Mouse (Mus musculus) embryonic facial prominence, embryonic 12.5 days (tissue): ENCODE results near the gene Hhat. TPM values are rescaled to one million over a fixed set of nuclear protein-coding genes. Genes with fewer than 3 reads are reported as not detected.

Experiments
- ATAC-seq: fragments of 200-750 bp; cut with Nextera tagmentation; 2 replicates; pipeline ENCODE4 v1.8.0; 2017; ENCODE audit not compliant: insufficient number of reproducible peaks, insufficient read depth, low FRiP score, low TSS enrichment
- H3K27ac ChIP-seq: fragments of 300-500 bp; sonication (generic); 2 replicates; pipeline ENCODE4 v1.5.1; 2016; ENCODE audit warnings: mild to moderate bottlenecking
- H3K27me3 ChIP-seq: fragments of 300-500 bp; sonication (generic); 2 replicates; pipeline ENCODE4 v1.6.1; 2016; ENCODE audit warnings: mild to moderate bottlenecking, moderate library complexity
- H3K36me3 ChIP-seq: fragments of 300-500 bp; sonication (generic); 2 replicates; pipeline ENCODE4 v1.6.1; 2016; ENCODE audit warnings: mild to moderate bottlenecking
- H3K4me1 ChIP-seq: fragments of 300-500 bp; sonication (generic); 2 replicates; pipeline ENCODE4 v1.6.1; 2016
- H3K4me2 ChIP-seq: fragments of 300-500 bp; sonication (generic); replicated peaks from 2 replicates; pipeline ENCODE4 v1.6.1; 2016; ENCODE audit warnings: mild to moderate bottlenecking, moderate library complexity
- H3K4me3 ChIP-seq: fragments of 300-500 bp; sonication (generic); 2 replicates; pipeline ENCODE4 v1.5.1; 2016; ENCODE audit warnings: mild to moderate bottlenecking
- H3K9ac ChIP-seq: fragments of 300-500 bp; sonication (generic); 2 replicates; pipeline ENCODE4 v1.6.1; 2016; ENCODE audit warnings: mild to moderate bottlenecking, moderate library complexity
- H3K9me3 ChIP-seq: fragments of 300-500 bp; sonication (generic); 2 replicates; pipeline ENCODE4 v1.6.1; 2016; ENCODE audit warnings: mild to moderate bottlenecking, moderate library complexity
- WGBS: fragments of 180-500 bp; shearing (Covaris S2); methylation state at CpG from one replicate; pipeline ENCODE4 v1.1.7; 2016; 5-methylcytosine and 5-hydroxymethylcytosine counted together
- polyA plus RNA-seq: library from polyadenylated mRNA; unstranded; fragments of >200 nt; fragmentation: Nextera tagmentation; extraction: Ambion mirVana; gene quantifications from 2 replicates; pipeline ENCODE4 v1.2.1, GENCODE M21; 2016

Hhat gene
- polyA plus RNA-seq, 1 experiment from 2014 or later: 10.4 TPM

GRCm38 (mm10) chr1:192797011-192797274 lies 25.9 kb upstream of the Hhat start:
- no peaks in the 10 kb centered on the region for H3K36me3 ChIP-seq
- peak overlapping the region; percentile 88 for H3K27ac ChIP-seq
- H3K9ac ChIP-seq: no peak overlapping the region
- peak overlapping the region; percentile 26; the same call in 1 of the 2 replicates for H3K4me2 ChIP-seq
- no peak for ATAC-seq
- H3K4me3 ChIP-seq: no peak overlapping the region
- no peaks in the 10 kb centered on the region for H3K27me3 ChIP-seq
- peaks cover 75% of the 10 kb centered on the region for H3K4me1 ChIP-seq
- H3K9me3 ChIP-seq: no peaks in the 10 kb centered on the region; the same call in 1 of the 2 replicates
- WGBS: 28% methylated on average over 3 of the region's 3 CpGs

GRCm38 (mm10) chr1:192796201-192797010 lies 25.4 kb upstream of the Hhat start:
- H3K27ac ChIP-seq: peak overlapping the region; percentile 88
- H3K4me1 ChIP-seq: peaks cover 80% of the 10 kb centered on the region
- no peak overlapping the region for H3K4me3 ChIP-seq
- no peaks in the 10 kb centered on the region for H3K27me3 ChIP-seq
- no peak overlapping the region for H3K9ac ChIP-seq
- H3K9me3 ChIP-seq: no peaks in the 10 kb centered on the region; the same call in 1 of the 2 replicates
- peak overlapping the region; percentile 26; the same call in 1 of the 2 replicates for H3K4me2 ChIP-seq
- ATAC-seq: 0 out of 2 replicates have a peak, but pooled peaks have one; percentile 16
- H3K36me3 ChIP-seq: no peaks in the 10 kb centered on the region
- WGBS: 4% methylated on average over 12 of the region's 21 CpGs

GRCm38 (mm10) chr1:192794957-192795745 lies 24.1 kb upstream of the Hhat start:
- 58% methylated on average over 9 of the region's 9 CpGs for WGBS
- no peak overlapping the region for H3K9ac ChIP-seq
- no peak for ATAC-seq
- H3K4me2 ChIP-seq: no peak overlapping the region
- peaks cover 79% of the 10 kb centered on the region for H3K4me1 ChIP-seq
- no peaks in the 10 kb centered on the region for H3K36me3 ChIP-seq
- no peaks in the 10 kb centered on the region for H3K9me3 ChIP-seq
- H3K27me3 ChIP-seq: no peaks in the 10 kb centered on the region
- H3K4me3 ChIP-seq: no peak overlapping the region
- peak overlapping the region; percentile 88 for H3K27ac ChIP-seq

- 4% methylated on average over 7 of the region's 7 CpGs for WGBS
- Histone ChIP-seq H3K4me3 (no peak overlapping the region), H3K27ac (peak overlapping the region; percentile 84), H3K27me3 (no peaks in the 10 kb centered on the region), H3K4me1 (peaks cover 67% of the 10 kb centered on the region), H3K9ac (no peak overlapping the region), H3K9me3 (no peaks in the 10 kb centered on the region), H3K4me2 (peak overlapping the region; percentile 24), H3K36me3 (no peaks in the 10 kb centered on the region)
- no peak for ATAC-seq
These were observed 20.9 kb upstream of the Hhat start for GRCm38 (mm10) chr1:192791897-192792361.

- no peak for ATAC-seq
- 70% methylated on average over 4 of the region's 4 CpGs for WGBS
- no peak overlapping the region for H3K4me2 ChIP-seq
- no peaks in the 10 kb centered on the region for H3K36me3 ChIP-seq
- no peak overlapping the region for H3K9ac ChIP-seq
- H3K4me3 ChIP-seq: no peak overlapping the region
- H3K27ac ChIP-seq: peak overlapping the region; percentile 89
- no peaks in the 10 kb centered on the region for H3K9me3 ChIP-seq
- no peaks in the 10 kb centered on the region for H3K27me3 ChIP-seq
- peaks cover 67% of the 10 kb centered on the region for H3K4me1 ChIP-seq
These were observed 19.4 kb upstream of the Hhat start for GRCm38 (mm10) chr1:192790442-192790841.

- whole genome bisulfite sequencing: 27% methylated on average over 11 of the region's 11 CpGs
- Histone ChIP-seq H3K36me3 (no peaks in the 10 kb centered on the region), H3K9ac (no peak overlapping the region), H3K27ac (peak overlapping the region; percentile 89), H3K4me1 (peaks cover 72% of the 10 kb centered on the region), H3K4me2 (no peak overlapping the region), H3K27me3 (no peaks in the 10 kb centered on the region), H3K9me3 (no peaks in the 10 kb centered on the region), H3K4me3 (no peak overlapping the region)
- ATAC-seq: no peak
These were observed 18.8 kb upstream of the Hhat start for GRCm38 (mm10) chr1:192789828-192790227.

GRCm38 (mm10) chr1:192789111-192789522 lies 18.1 kb upstream of the Hhat start:
- peak overlapping the region; percentile 89 for H3K27ac ChIP-seq
- H3K9ac ChIP-seq: no peak overlapping the region
- peak; percentile 45; the same call in 1 of the 2 replicates for ATAC-seq
- no peak overlapping the region for H3K4me3 ChIP-seq
- WGBS: 46% methylated on average over 10 of the region's 10 CpGs
- no peaks in the 10 kb centered on the region for H3K9me3 ChIP-seq
- H3K27me3 ChIP-seq: no peaks in the 10 kb centered on the region
- H3K4me2 ChIP-seq: no peak overlapping the region
- peaks cover 72% of the 10 kb centered on the region for H3K4me1 ChIP-seq
- H3K36me3 ChIP-seq: no peaks in the 10 kb centered on the region

- no peak for ATAC-seq
- Histone ChIP-seq H3K27ac (peak overlapping the region; percentile 61; the same call in 1 of the 2 replicates), H3K9me3 (no peaks in the 10 kb centered on the region), H3K4me1 (peaks cover 49% of the 10 kb centered on the region), H3K4me3 (no peak overlapping the region), H3K36me3 (no peaks in the 10 kb centered on the region), H3K27me3 (no peaks in the 10 kb centered on the region), H3K9ac (no peak overlapping the region), H3K4me2 (no peak overlapping the region)
- 82% methylated on average over 1 of the region's 1 CpGs for WGBS
These were observed 15.2 kb upstream of the Hhat start for GRCm38 (mm10) chr1:192786194-192786593.

GRCm38 (mm10) chr1:192785046-192785961 lies 14.3 kb upstream of the Hhat start:
- H3K4me3 ChIP-seq: no peak overlapping the region
- H3K4me1 ChIP-seq: peaks cover 45% of the 10 kb centered on the region
- no peak for ATAC-seq
- peak overlapping the region; percentile 61 for H3K27ac ChIP-seq
- no peak overlapping the region for H3K9ac ChIP-seq
- H3K9me3 ChIP-seq: no peaks in the 10 kb centered on the region
- H3K4me2 ChIP-seq: no peak overlapping the region
- WGBS: 58% methylated on average over 17 of the region's 17 CpGs
- no peaks in the 10 kb centered on the region for H3K36me3 ChIP-seq
- no peaks in the 10 kb centered on the region for H3K27me3 ChIP-seq

- no peak overlapping the region for H3K27ac ChIP-seq
These were observed 13.4 kb upstream of the Hhat start for GRCm38 (mm10) chr1:192784374-192784773.

GRCm38 (mm10) chr1:192781256-192781655 lies 10.2 kb upstream of the Hhat start:
- Histone ChIP-seq H3K27ac (no peak overlapping the region), H3K9me3 (no peaks in the 10 kb centered on the region), H3K27me3 (no peaks in the 10 kb centered on the region), H3K36me3 (no peaks in the 10 kb centered on the region), H3K9ac (no peak overlapping the region), H3K4me2 (no peak overlapping the region), H3K4me1 (peaks cover 27% of the 10 kb centered on the region), H3K4me3 (no peak overlapping the region)
- ATAC-seq: no peak

More at GRCm38 (mm10) chr1:192784374-192784773, 13.4 kb upstream of the Hhat start:
- ATAC-seq: no peak
- no peak overlapping the region for H3K4me3 ChIP-seq
- no peaks in the 10 kb centered on the region for H3K27me3 ChIP-seq
- H3K36me3 ChIP-seq: no peaks in the 10 kb centered on the region
- whole genome bisulfite sequencing: 16% methylated on average over 4 of the region's 4 CpGs
- no peaks in the 10 kb centered on the region for H3K9me3 ChIP-seq
- H3K4me2 ChIP-seq: no peak overlapping the region
- no peak overlapping the region for H3K9ac ChIP-seq
- H3K4me1 ChIP-seq: peaks cover 40% of the 10 kb centered on the region
